Mouse (Mus musculus): ENCODE data around the gene Zfp710. TPM values are rescaled to one million over a fixed set of nuclear protein-coding genes. Genes with fewer than 3 reads are reported as not detected.
A peak's percentile ranks its signal among the peaks of the same experiment; 100 is the strongest.

Gene Zfp710
- polyA plus RNA-seq, 1 experiment from 2014 or later, result 20.8 TPM

- H3K9me3 ChIP-seq, result no peaks in the 10 kb centered on the region
- no peak for DNase-seq (ENCODE audit: low spot score)
- no peak overlapping the region for H3K27ac ChIP-seq
- H3K4me3 ChIP-seq, result no peak overlapping the region
- H3K36me3 ChIP-seq, result no peaks in the 10 kb centered on the region
- H3K4me1 ChIP-seq, result no peaks in the 10 kb centered on the region
- 81% methylated on average over 21 of the region's 21 CpGs for WGBS
- H3K27me3 ChIP-seq (ENCODE audit: insufficient read depth, poor library complexity, severe bottlenecking), result no peaks in the 10 kb centered on the region
Measured at GRCm38 (mm10) chr7:80014826-80015755, 9.5 kb upstream of the Zfp710 start.

GRCm38 (mm10) chr7:80018506-80019452 lies 5.8 kb upstream of the Zfp710 start:
- Histone ChIP-seq H3K27me3 (ENCODE audit: insufficient read depth, poor library complexity, severe bottlenecking) (no peaks in the 10 kb centered on the region), H3K27ac (no peak overlapping the region), H3K4me1 (0 out of 2 replicates have a peak, but pooled peaks cover 5% of the 10 kb centered on the region), H3K36me3 (no peaks in the 10 kb centered on the region), H3K9me3 (no peaks in the 10 kb centered on the region), H3K4me3 (no peak overlapping the region)
- DNase-seq (ENCODE audit: low spot score), result no peak
- 80% methylated on average over 16 of the region's 17 CpGs for WGBS

- H3K36me3 ChIP-seq, result no peaks in the 10 kb centered on the region
- no peaks in the 10 kb centered on the region for H3K27me3 ChIP-seq (ENCODE audit: insufficient read depth, poor library complexity, severe bottlenecking)
- H3K4me3 ChIP-seq, result peak overlapping the region; percentile 93
- peaks cover 37% of the 10 kb centered on the region for H3K4me1 ChIP-seq
- peak overlapping the region; percentile 99; the same call in 1 of the 2 replicates for H3K27ac ChIP-seq
- 64% methylated on average over 5 of the region's 5 CpGs for WGBS
- H3K9me3 ChIP-seq, result no peaks in the 10 kb centered on the region
- DNase-seq (ENCODE audit: low spot score), result no peak
Measured at GRCm38 (mm10) chr7:80023621-80024435, 786 bp upstream of the Zfp710 start.

- Histone ChIP-seq H3K9me3 (no peaks in the 10 kb centered on the region), H3K4me1 (peaks cover 46% of the 10 kb centered on the region), H3K27me3 (ENCODE audit: insufficient read depth, poor library complexity, severe bottlenecking) (no peaks in the 10 kb centered on the region), H3K36me3 (0 out of 2 replicates have a peak, but pooled peaks cover 1% of the 10 kb centered on the region), H3K27ac (peak overlapping the region; percentile 99), H3K4me3 (peak overlapping the region; percentile 93)
- whole genome bisulfite sequencing, result under 1% methylated on average over 28 of the region's 28 CpGs
- no peak for DNase-seq (ENCODE audit: low spot score)
Measured at GRCm38 (mm10) chr7:80025391-80026117, 940 bp downstream of the Zfp710 start.

GRCm38 (mm10) chr7:80026118-80026989 lies 1.7 kb downstream of the Zfp710 start:
- Histone ChIP-seq H3K36me3 (peaks cover 6% of the 10 kb centered on the region; the same call in 1 of the 2 replicates), H3K9me3 (no peaks in the 10 kb centered on the region), H3K4me1 (peaks cover 48% of the 10 kb centered on the region), H3K27me3 (ENCODE audit: insufficient read depth, poor library complexity, severe bottlenecking) (no peaks in the 10 kb centered on the region), H3K27ac (peak overlapping the region; percentile 99), H3K4me3 (peak overlapping the region; percentile 93)
- WGBS, result 4% methylated on average over 47 of the region's 59 CpGs
- DNase-seq (ENCODE audit: low spot score), result no peak

GRCm38 (mm10) chr7:80026990-80027635 lies 2.5 kb downstream of the Zfp710 start:
- WGBS, result under 1% methylated on average over 67 of the region's 71 CpGs
- Histone ChIP-seq H3K4me3 (peak overlapping the region; percentile 93), H3K9me3 (no peaks in the 10 kb centered on the region), H3K27ac (peak overlapping the region; percentile 99), H3K27me3 (ENCODE audit: insufficient read depth, poor library complexity, severe bottlenecking) (no peaks in the 10 kb centered on the region), H3K36me3 (peaks cover 6% of the 10 kb centered on the region; the same call in 1 of the 2 replicates), H3K4me1 (peaks cover 56% of the 10 kb centered on the region)
- DNase-seq (ENCODE audit: low spot score), result peak; percentile 81

- peak overlapping the region; percentile 99 for H3K27ac ChIP-seq
- peak overlapping the region; percentile 93 for H3K4me3 ChIP-seq
- no peaks in the 10 kb centered on the region for H3K27me3 ChIP-seq (ENCODE audit: insufficient read depth, poor library complexity, severe bottlenecking)
- peaks cover 6% of the 10 kb centered on the region; the same call in 1 of the 2 replicates for H3K36me3 ChIP-seq
- no peak for DNase-seq (ENCODE audit: low spot score)
- H3K9me3 ChIP-seq, result no peaks in the 10 kb centered on the region
- peaks cover 63% of the 10 kb centered on the region for H3K4me1 ChIP-seq
- WGBS, result 8% methylated on average over 23 of the region's 23 CpGs
Measured at GRCm38 (mm10) chr7:80027636-80028417, 3.2 kb downstream of the Zfp710 start.

GRCm38 (mm10) chr7:80028418-80028720 lies 3.8 kb downstream of the Zfp710 start:
- 25% methylated on average over 3 of the region's 3 CpGs for WGBS
- Histone ChIP-seq H3K4me1 (peaks cover 68% of the 10 kb centered on the region), H3K4me3 (peak overlapping the region; percentile 93), H3K36me3 (peaks cover 6% of the 10 kb centered on the region; the same call in 1 of the 2 replicates), H3K27ac (no peak overlapping the region), H3K9me3 (no peaks in the 10 kb centered on the region), H3K27me3 (ENCODE audit: insufficient read depth, poor library complexity, severe bottlenecking) (no peaks in the 10 kb centered on the region)
- no peak for DNase-seq (ENCODE audit: low spot score)

- no peaks in the 10 kb centered on the region for H3K9me3 ChIP-seq
- peaks cover 6% of the 10 kb centered on the region; the same call in 1 of the 2 replicates for H3K36me3 ChIP-seq
- no peaks in the 10 kb centered on the region for H3K27me3 ChIP-seq (ENCODE audit: insufficient read depth, poor library complexity, severe bottlenecking)
- H3K4me1 ChIP-seq, result peaks cover 68% of the 10 kb centered on the region
- no peak overlapping the region for H3K27ac ChIP-seq
- no peak for DNase-seq (ENCODE audit: low spot score)
- H3K4me3 ChIP-seq, result no peak overlapping the region
Measured at GRCm38 (mm10) chr7:80030009-80030408, 5.4 kb downstream of the Zfp710 start.

GRCm38 (mm10) chr7:80030486-80030885 lies 5.9 kb downstream of the Zfp710 start:
- peaks cover 68% of the 10 kb centered on the region for H3K4me1 ChIP-seq
- WGBS, result 84% methylated on average over 8 of the region's 8 CpGs
- H3K9me3 ChIP-seq, result no peaks in the 10 kb centered on the region
- no peak overlapping the region for H3K27ac ChIP-seq
- H3K36me3 ChIP-seq, result peaks cover 6% of the 10 kb centered on the region; the same call in 1 of the 2 replicates
- DNase-seq (ENCODE audit: low spot score), result no peak
- no peak overlapping the region for H3K4me3 ChIP-seq
- no peaks in the 10 kb centered on the region for H3K27me3 ChIP-seq (ENCODE audit: insufficient read depth, poor library complexity, severe bottlenecking)
